Mouse (Mus musculus): ENCODE measurements around the gene Rab7. TPM values are rescaled to one million over a fixed set of nuclear protein-coding genes. Genes with fewer than 3 reads are reported as not detected.

Rab7 gene
- 318 and 321 TPM in 2 replicates for polyA plus RNA-seq (2012; rRNA removed)

GRCm38 (mm10) chr6:88044577-88045405 lies at the start of gene Rab7:
Gene Rab7, minus strand, starts transcription at chr6:88045270.

GRCm38 (mm10) chr6:88084278-88085151 lies 39.4 kb upstream of the Rab7 start, which contains the start of gene Rpn1:
Gene Rpn1, plus strand, starts transcription at chr6:88084482.

GRCm38 (mm10) chr6:87981547-87982256 lies 63.4 kb downstream of the Rab7 start, which contains the start of gene H1fx:
Gene H1fx, minus strand, starts transcription at chr6:87981637.

Other genes with a start within 250 kb of the Rab7 start
- 13.4 and 13.8 TPM in 2 replicates for gene Rab43, start 233.1 kb downstream of the Rab7 start, polyA plus RNA-seq (2012; rRNA removed)
- 6.0 and 8.7 TPM in 2 replicates for gene Gm45140, start 209.5 kb downstream of the Rab7 start, polyA plus RNA-seq (2012; rRNA removed)
- gene Isy1, start 206.5 kb downstream of the Rab7 start, polyA plus RNA-seq (2012; rRNA removed) = 32.0 and 38.4 TPM in 2 replicates
- gene Cnbp, start 194.2 kb downstream of the Rab7 start, polyA plus RNA-seq (2012; rRNA removed) = 263 and 285 TPM in 2 replicates
- 113 and 116 TPM in 2 replicates for gene Copg1, start 157.5 kb downstream of the Rab7 start, polyA plus RNA-seq (2012; rRNA removed)
- 41.5 and 42.1 TPM in 2 replicates for gene Hmces, start 131.3 kb downstream of the Rab7 start, polyA plus RNA-seq (2012; rRNA removed)
- gene H1fx, start 63.6 kb downstream of the Rab7 start, polyA plus RNA-seq (2012; rRNA removed) = 72.2 and 90.4 TPM in 2 replicates
- gene Rpn1, start 39.2 kb upstream of the Rab7 start, polyA plus RNA-seq (2012; rRNA removed) = 206 and 226 TPM in 2 replicates
- gene Gata2, start 148.6 kb upstream of the Rab7 start, polyA plus RNA-seq (2012; rRNA removed) = 3.8 and 4.2 TPM in 2 replicates
- not detected in 2 replicates for gene Dnajb8, start 177.0 kb upstream of the Rab7 start, polyA plus RNA-seq (2012; rRNA removed)

All from central nervous system, embryonic 18 days (tissue).